Mouse (Mus musculus) small intestine, adult 2 months (tissue): ENCODE data around the gene Pnmt. TPM values are rescaled to one million over a fixed set of nuclear protein-coding genes. Genes with fewer than 3 reads are reported as not detected.

Experiments used
- H3K27ac ChIP-seq: fragments of 200-500 bp; 2 replicates; pipeline ENCODE4 v1.5.1; 2012; ENCODE audit warnings: low read depth, low read length, control low read depth, inconsistent platforms; ENCODE audit not compliant: insufficient read depth
- H3K27me3 ChIP-seq: fragments of 200-500 bp; 2 replicates; pipeline ENCODE4 v1.6.1; 2012; ENCODE audit warnings: mild to moderate bottlenecking, moderate library complexity, low read length, inconsistent platforms; ENCODE audit not compliant: control insufficient read depth, insufficient read depth
- H3K36me3 ChIP-seq: fragments of 200-500 bp; 2 replicates; pipeline ENCODE4 v1.6.1; 2012; ENCODE audit warnings: mild to moderate bottlenecking, low read length, control low read depth, inconsistent platforms; ENCODE audit not compliant: control insufficient read depth, insufficient read depth
- H3K4me1 ChIP-seq: fragments of 200-500 bp; 2 replicates; pipeline ENCODE4 v1.6.1; 2012; ENCODE audit warnings: low read length, inconsistent platforms, mixed read lengths; ENCODE audit not compliant: control insufficient read depth, insufficient read depth, insufficient read length
- H3K4me3 ChIP-seq: fragments of 200-500 bp; 2 replicates; pipeline ENCODE4 v1.5.1; 2012; ENCODE audit warnings: low read depth, mild to moderate bottlenecking, control low read depth, inconsistent platforms, low read length, moderate library complexity
- CTCF ChIP-seq: fragments of 200-500 bp; IDR thresholded peaks from 2 replicates; pipeline ENCODE4 v1.5.1; 2012; ENCODE audit warnings: low read depth, mild to moderate bottlenecking, control low read depth, inconsistent platforms, low read length, moderate library complexity, mixed read lengths; ENCODE audit not compliant: insufficient replicate concordance, insufficient read length; ENCODE audit errors: extremely low read depth
- POLR2A ChIP-seq: fragments of 200-500 bp; IDR thresholded peaks from 2 replicates; pipeline ENCODE4 v1.6.1; 2012; ENCODE audit warnings: low read depth, mild to moderate bottlenecking, control low read depth, inconsistent platforms, low read length, moderate library complexity
- WGBS: fragments of 180-500 bp; shearing (Covaris S2); methylation state at CpG from one replicate; pipeline ENCODE4 v1.1.7; 2018; 5-methylcytosine and 5-hydroxymethylcytosine counted together
- polyA plus RNA-seq: library from polyadenylated mRNA; depleted of rRNA; stranded (reverse); fragments of >200 nt; gene quantifications from 2 replicates; pipeline ENCODE4 v1.2.3, GENCODE M21; 2012

Gene Pnmt
- polyA plus RNA-seq, 1 experiment: not detected

DNA sequence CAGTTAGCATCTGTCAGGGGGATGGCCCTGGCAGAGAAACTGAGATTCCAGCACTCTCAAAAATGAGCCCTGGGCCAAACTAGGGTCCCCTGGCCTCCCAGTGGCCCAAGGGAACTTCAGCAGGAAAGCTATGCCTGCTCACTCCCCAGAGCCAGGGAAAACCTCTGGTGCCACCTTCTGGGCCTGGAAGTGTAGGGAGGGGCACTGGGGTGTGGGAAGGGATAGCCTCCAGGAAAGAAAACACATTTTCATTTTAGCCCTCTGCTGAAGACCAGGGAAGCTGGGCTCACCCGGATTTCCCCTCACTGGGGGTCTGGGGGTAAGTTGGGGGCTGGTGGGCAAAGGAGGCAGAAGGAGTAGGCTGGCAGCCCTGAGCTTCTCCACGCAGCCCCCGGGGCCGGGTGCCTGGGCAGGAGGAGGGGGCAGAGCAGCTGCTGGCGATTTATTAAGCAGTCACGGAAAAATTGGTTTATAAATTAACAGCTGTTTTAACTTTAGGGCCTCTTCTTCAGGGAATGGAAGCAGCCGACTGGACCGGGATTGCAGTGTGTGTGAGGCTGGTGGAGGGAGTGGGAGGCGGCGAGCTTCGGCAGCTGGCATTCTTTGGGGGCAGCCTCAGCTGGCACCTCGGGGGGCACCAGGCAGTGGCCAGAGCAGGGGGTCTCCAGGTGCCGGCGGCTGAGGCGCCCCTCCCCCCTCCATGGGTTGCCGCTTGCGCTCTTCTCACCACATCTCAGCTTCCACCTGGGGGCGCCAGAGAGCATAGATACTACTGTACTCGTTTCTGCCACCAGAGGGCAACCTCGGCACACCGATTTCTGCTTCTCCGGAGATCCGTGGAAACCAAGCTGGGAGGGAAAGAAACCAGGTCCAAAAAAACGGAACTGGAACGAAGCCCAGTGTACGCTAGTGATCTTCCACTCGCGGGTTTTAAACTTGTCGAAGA is 44.0 kb upstream of the Pnmt start:
- peak overlapping the region; percentile 64 for H3K4me3 ChIP-seq

DNA sequence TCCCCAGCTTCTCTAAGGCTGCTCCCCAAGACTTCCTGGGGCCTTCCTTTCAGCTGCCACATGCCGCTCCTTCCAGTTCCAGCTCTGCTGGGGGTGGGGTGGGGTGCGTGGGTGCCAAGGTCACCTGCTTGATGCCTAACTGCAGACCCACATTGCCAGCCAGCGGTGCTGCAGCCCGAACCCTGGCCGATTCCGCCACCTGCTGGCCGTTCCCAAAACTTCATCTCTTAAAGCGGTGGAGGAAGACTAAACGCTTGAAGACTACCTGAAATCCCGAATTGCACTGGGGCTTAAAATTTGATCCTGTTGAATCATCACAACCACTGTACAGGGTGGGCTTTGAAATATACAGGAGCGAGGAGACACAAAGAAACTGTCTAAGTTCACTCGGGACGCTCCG is 41.0 kb upstream of the Pnmt start:
- Histone ChIP-seq H3K4me3 (peak overlapping the region; percentile 43), H3K36me3 (no peaks in the 10 kb centered on the region), H3K4me1 (peaks cover 15% of the 10 kb centered on the region), H3K27ac (no peak overlapping the region), H3K27me3 (no peaks in the 10 kb centered on the region; the same call in 1 of the 2 replicates)
- peak; percentile 82 for TF ChIP-seq CTCF
- no peak for TF ChIP-seq POLR2A
- WGBS: under 1% methylated on average over 14 of the region's 14 CpGs

More for the DNA sequence above, 44.0 kb upstream of the Pnmt start:
- peaks cover 19% of the 10 kb centered on the region for H3K27me3 ChIP-seq
- WGBS: 1% methylated on average over 29 of the region's 29 CpGs
- H3K36me3 ChIP-seq: no peaks in the 10 kb centered on the region
- TF ChIP-seq CTCF: peak; percentile 100
- no peak for TF ChIP-seq POLR2A
- no peak overlapping the region for H3K27ac ChIP-seq
- H3K4me1 ChIP-seq: peaks cover 12% of the 10 kb centered on the region

DNA sequence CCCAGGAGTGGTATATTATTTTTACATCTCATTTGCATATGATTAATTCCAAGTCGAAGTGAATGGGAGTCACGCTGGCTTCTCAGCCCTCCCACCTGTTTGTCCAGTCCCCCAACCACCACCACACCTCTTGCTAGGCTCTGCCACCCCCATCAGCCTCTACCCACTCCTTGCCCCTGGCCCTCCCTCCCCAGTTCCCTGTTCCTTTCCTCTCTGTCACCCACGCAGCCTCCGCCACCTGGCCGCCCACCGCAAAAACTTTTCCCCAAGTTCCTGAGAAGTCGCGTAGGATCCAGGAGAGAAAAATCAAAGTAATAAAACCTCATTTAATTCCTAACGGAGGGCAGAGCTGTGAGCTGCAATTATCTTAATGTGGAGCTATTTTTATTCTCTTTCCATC is 40.1 kb upstream of the Pnmt start:
- WGBS: 17% methylated on average over 9 of the region's 9 CpGs
- Histone ChIP-seq H3K27ac (no peak overlapping the region), H3K36me3 (peaks cover 7% of the 10 kb centered on the region), H3K4me3 (peak overlapping the region; percentile 24; the same call in 1 of the 2 replicates), H3K27me3 (no peaks in the 10 kb centered on the region; the same call in 1 of the 2 replicates), H3K4me1 (peaks cover 15% of the 10 kb centered on the region)
- TF ChIP-seq POLR2A (no peak), CTCF (no peak)

DNA sequence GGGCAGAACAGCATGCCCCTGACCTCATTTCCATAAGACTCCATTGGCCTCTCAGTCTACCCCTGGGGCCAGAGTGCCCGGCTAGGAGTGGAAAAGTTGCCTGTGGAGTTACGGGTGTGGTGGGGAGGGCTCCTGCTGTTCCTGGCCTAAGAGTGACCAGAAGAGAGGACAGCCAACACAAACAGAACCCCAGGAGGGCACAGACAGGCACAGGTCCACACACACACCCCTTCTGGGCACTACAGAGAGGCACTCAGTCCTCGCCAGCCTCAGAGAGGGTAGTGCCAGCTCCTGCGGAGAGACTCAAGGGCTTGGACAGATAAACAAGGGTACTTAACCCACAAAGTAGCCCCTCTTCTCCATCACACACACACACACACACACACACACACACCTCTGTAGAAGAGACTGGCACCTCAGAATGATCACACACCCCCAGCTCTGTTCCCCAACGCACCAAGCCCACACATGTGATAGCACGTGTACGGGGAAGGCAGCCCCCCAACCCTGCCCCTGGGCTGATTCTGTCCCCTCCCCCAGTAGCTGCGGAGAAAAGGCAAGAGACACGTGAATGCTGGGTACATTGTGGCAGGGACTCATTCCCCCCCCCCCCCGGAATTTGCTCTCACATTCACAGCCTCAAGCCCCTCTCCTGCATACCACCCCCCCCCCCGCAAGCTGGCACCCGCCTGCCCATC is 38.7 kb upstream of the Pnmt start:
- H3K27ac ChIP-seq: no peak overlapping the region
- H3K4me1 ChIP-seq: peaks cover 22% of the 10 kb centered on the region
- H3K27me3 ChIP-seq: no peaks in the 10 kb centered on the region; the same call in 1 of the 2 replicates
- peak overlapping the region; percentile 86 for H3K4me3 ChIP-seq
- H3K36me3 ChIP-seq: peaks cover 10% of the 10 kb centered on the region
- TF ChIP-seq CTCF: no peak
- TF ChIP-seq POLR2A: no peak
- WGBS: 13% methylated on average over 10 of the region's 12 CpGs

DNA sequence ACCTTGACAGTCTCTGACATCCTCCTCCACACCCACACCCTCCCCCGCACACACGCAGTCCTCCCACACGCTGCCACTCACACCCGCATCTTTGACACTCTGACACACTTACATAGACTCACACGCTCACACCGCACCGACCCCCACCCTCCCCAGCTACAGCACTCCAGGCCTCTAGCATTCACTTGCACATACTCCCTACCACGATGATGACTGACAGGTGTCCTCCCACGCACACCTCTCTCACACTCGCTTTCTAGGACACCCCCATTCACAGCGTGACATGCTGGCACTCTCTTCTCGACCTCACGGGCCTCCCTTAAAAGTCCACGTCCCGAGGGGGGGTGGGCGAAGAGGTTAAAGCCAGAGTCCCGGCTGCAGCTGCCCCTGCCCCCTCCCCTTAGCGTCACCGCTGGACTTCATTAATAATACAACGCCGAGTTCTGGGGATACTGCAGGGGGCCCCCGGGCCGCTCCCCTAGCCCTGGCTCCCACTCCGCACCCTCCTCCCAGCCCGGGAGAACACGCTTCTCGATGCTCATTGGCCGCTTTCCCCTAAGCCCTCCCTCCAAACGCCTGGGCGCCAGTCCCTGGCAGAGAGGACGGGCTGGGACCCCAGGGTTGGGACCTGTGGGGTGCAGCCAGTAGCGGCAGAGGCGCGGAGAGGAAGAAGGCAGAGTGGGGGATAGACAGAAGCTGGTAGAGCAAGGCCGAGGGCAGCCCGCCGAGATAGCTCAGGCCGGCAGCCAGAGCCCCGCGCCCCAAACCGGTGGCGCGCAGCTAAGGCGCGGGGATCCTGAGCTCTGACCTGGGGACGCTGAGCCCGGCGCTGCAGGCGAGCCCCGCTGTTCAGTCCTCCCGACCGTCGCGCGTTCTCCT is 37.9 kb upstream of the Pnmt start, which contains the start of gene Ppp1r1b:
Gene Ppp1r1b (plus strand): TSS at position 322 of the 879 bp plus-strand sequence.
- WGBS: under 1% methylated on average over 54 of the region's 55 CpGs
- H3K27me3 ChIP-seq: no peaks in the 10 kb centered on the region; the same call in 1 of the 2 replicates
- H3K4me3 ChIP-seq: peak within 1 kb of the TSS; percentile 86
- H3K27ac ChIP-seq: peak within 1 kb of the TSS; percentile 99
- peaks cover 27% of the 10 kb centered on the region for H3K4me1 ChIP-seq
- TF ChIP-seq POLR2A: peak; percentile 67; the same call in 1 of the 2 replicates
- no peak for TF ChIP-seq CTCF
- H3K36me3 ChIP-seq: peaks cover 16% of the 10 kb centered on the region

DNA sequence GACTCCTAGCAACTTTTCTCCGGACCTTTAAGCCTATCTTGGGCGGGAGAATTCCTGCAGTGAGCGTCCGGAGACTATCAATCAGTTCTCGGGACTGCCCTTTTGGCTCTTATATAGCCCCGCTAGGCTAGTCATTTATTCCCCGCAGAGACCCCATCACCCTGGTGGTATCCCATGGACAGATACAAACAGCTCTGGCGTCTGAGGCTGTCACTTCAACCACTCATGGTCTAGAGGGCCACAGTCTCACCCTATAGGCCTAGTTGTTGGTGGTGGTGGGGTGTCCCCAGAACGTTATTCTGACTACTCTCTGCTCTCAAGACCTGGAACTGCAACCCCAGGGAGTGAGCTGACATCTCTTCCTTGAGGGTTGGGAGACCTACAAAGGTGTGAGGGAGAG is 36.9 kb upstream of the Pnmt start:
- peak overlapping the region; percentile 86 for H3K4me3 ChIP-seq
- H3K36me3 ChIP-seq: peaks cover 18% of the 10 kb centered on the region
- no peaks in the 10 kb centered on the region; the same call in 1 of the 2 replicates for H3K27me3 ChIP-seq

More for the DNA sequence above, 36.9 kb upstream of the Pnmt start:
- peak overlapping the region; percentile 99 for H3K27ac ChIP-seq
- H3K4me1 ChIP-seq: peaks cover 31% of the 10 kb centered on the region
- no peak for TF ChIP-seq POLR2A
- no peak for TF ChIP-seq CTCF
- WGBS: 9% methylated on average over 9 of the region's 9 CpGs
